In genomic region chr1:179752276-179752675, GRCm38 (mm10) we compare ENCODE assay signal across 23 mouse cellular contexts. TPM values are rescaled to one million over a fixed set of nuclear protein-coding genes. Genes with fewer than 3 reads are reported as not detected.
"Had no signal": no experiment of that assay in that cellular context is flagged by ENCODE, and none has a peak within 500 bp of the region (broad histone marks: within the 10 kb centered on the region; RNA-seq: fewer than 3 reads in every experiment).

No protein-coding gene starts in this region.

- H3K9ac ChIP-seq: neural tube, embryonic 13.5 days; neural tube, embryonic 15.5 days; stomach, embryonic 15.5 days had no signal

- H3K4me2 ChIP-seq: neural tube, embryonic 13.5 days; neural tube, embryonic 15.5 days; stomach, embryonic 15.5 days had no signal

- H3K4me3 ChIP-seq: neural tube, embryonic 13.5 days; neural tube, embryonic 15.5 days; stomach, embryonic 15.5 days had no signal

- H3K27ac ChIP-seq: neural tube, embryonic 13.5 days; neural tube, embryonic 15.5 days; stomach, embryonic 15.5 days; stomach, postnatal 0 days had no signal

- H3K4me1 ChIP-seq: neural tube, embryonic 15.5 days; stomach, embryonic 15.5 days had no signal

- H3K27me3 ChIP-seq: neural tube, embryonic 13.5 days; neural tube, embryonic 15.5 days; stomach, embryonic 15.5 days had no signal

- DNase-seq: retina, postnatal 1 day; right cerebral cortex, postnatal 14 days; right cerebral cortex, postnatal 25 days; right cerebral cortex, postnatal 4 days; spleen, adult 18-20 months; thymus, adult 18-20 months; thymus, adult 2 months; thymus, postnatal 14 days; thymus, postnatal 25 days; thymus, postnatal 36 days; thymus, postnatal 4 days had no signal

- H3K9me3 ChIP-seq: neural tube, embryonic 13.5 days; neural tube, embryonic 15.5 days; stomach, embryonic 15.5 days had no signal

RNA-seq across cellular contexts. Expression of gene Kif28, which starts 7.2 kb away (rescaled TPM):
- total RNA-seq: neutrophil, adult 5-6 weeks had no signal
- polyA plus RNA-seq: neural tube, embryonic 13.5 days; neural tube, embryonic 14.5 days; neural tube, embryonic 15.5 days; small intestine, adult 2 months; spleen, adult 2 months; stomach, embryonic 14.5 days; stomach, postnatal 0 days; thymus, postnatal 0 days; urinary bladder, adult 2 months had no signal

RNA-seq across cellular contexts. Expression of gene Gm10518, which starts 50.9 kb away (rescaled TPM):
- polyA plus RNA-seq: neural tube, embryonic 13.5 days; neural tube, embryonic 15.5 days; small intestine, adult 2 months; spleen, adult 2 months; stomach, embryonic 16.5 days; thymus, adult 2 months; urinary bladder, adult 2 months had no signal
